Mouse (Mus musculus): ENCODE data around the gene Rrbp1.

DNA sequence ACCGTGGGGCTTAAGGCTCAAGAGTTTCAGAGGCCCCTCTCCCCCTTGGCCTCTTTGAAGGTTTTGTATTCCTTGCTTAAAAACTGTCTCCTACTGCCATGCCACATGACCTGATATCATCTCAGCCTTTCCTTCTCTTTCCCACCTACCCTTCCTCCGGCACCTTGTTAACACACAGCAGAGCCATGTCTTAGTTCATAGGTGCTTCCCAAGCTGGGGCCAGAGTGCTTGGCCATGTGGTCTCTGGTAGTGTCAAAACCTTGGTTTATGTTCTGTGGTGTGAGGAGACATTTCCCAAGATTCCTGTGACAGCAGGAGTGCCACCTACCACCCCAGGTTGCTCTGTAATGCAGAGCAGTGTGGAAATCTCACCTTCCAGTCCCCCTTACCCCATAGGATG, 64.7 kb downstream of the Rrbp1 start:
- TF ChIP-seq CTCF (IDR thresholded peaks at IDR 0.05; ENCODE audit: insufficient read depth, low read length) (no peak), POLR2A (IDR thresholded peaks at IDR 0.05; ENCODE audit: borderline replicate concordance, extremely low read depth, low read depth, low read length) (no peak)
